Mouse (Mus musculus): ENCODE measurements around the gene Stpg4.

The Stpg4 gene

DNA sequence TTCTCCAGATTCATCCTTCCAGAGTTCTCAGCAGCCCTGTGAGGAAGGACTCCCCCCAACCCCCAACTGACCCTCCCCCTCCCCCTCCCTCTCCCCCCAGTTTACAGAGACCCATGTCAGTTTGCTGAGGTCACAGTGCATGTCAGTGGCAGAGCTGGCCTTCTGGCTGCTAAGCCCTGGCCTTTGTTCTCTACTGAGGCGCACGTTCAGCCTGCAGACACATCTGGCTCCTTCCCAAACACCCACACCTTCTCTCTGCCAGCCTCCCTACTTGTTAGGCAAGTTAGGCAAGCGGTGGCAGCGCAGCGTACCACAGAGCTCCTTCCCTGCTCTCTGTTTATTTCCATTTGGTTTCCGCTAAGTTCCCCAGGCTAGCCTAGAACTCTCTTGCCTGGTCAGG is 50.0 kb downstream of the Stpg4 start:
- DNase-seq = peak; percentile 62 to 80

DNA sequence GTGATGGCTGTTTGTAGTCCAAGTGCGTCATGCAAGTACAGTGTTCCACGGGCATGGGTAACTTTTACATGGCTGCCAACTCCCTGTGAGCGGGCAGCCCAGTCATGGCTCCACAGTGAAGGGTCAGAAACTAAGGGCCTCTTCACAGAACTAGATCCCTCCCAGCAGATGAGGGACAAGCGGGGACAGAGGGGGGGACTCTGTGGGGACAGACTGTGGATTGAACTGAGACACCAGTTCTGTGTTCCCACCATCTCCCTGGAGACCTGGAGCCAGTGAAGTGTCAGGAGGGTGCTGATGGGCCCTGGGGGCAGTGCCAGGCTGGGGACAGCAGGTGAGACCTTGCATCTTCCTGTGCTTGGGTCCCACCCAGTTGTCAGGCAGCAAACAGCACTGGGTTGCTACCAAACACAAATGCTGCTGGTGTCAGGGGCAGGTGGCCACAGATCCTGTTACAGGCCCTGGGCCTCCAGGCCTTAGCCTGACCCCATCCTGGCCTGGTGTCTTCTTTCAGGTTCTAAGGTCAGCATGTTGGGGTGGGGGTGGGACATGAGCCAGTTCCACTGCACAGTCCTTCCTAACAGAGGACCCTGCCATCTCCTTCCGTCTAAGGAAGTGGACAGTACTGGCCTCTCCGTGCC is 50.6 kb downstream of the Stpg4 start:
- no peak for DNase-seq

GRCm38 (mm10) chr17:87375941-87376511 is 51.5 kb downstream of the Stpg4 start:
- peak in 1 of 2 experiments; percentile 59 for DNase-seq

GRCm38 (mm10) chr17:87373327-87373726 is 54.2 kb downstream of the Stpg4 start:
- peak; percentile 45 to 75 for DNase-seq

DNA sequence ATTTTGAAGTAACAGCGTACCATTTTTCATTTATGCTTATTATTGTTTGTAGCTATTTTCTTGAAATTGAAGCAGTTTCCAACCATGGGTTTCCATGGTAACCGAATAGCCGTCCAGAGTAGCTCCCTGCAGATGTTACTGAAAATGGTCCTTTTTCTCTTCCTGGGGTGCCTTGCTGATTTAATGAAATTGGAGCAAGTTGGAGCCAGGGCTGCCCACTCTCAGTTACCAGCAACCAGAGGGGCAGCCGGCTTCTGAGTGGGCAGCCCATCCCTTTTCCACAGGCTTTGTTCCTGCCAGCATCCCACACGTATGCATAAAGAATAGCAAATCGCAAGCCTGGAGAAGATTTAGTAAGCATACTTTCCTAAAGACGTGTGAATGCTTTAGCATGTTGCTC is 55.4 kb downstream of the Stpg4 start:
- no peak for DNase-seq

- DNase-seq = no peak
Observed at GRCm38 (mm10) chr17:87369270-87369759, 58.2 kb downstream of the Stpg4 start.

DNA sequence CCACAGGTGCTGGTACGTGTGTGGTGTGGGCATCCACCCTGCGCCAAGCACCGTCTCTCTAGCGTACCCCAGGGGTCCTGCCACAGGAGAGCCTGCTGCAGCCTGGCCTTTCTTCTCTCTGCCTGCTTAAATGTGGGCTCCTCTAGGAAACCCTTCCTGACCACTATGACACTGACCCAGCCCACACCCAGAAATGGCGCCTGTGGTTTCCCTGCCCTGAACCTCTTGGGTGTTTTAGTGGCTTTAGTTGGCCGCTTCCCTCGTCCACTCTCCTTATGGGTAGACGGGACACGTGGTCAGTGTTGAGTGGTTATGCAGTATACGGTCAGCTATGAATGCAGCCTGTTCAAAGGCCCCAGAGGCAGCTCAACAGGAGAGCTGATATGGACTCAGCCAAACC is 59.1 kb downstream of the Stpg4 start:
- DNase-seq = no peak

- DNase-seq = peak; percentile 53 to 78
Observed at GRCm38 (mm10) chr17:87367640-87368039, 59.9 kb downstream of the Stpg4 start.

DNA sequence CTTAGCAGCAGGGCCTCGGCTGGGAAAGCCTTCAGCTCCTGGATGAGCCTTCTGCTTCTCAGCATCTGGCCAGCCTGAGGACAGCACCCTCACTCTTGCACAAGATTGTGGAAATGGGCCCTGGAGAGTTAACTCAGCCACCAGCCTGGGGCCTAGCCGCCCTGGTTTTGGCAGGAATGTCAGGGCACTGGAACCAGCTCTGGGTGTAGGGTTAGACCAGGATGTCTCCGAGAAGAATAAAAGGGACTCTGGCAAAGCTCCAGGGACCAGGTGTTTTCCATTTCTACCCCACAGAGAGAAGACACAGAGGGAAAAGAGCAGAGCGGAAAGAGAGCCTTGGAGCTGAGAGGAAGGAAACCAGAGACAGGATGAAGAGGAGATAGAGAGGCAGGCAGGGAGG is 60.3 kb downstream of the Stpg4 start:
- DNase-seq = no peak

GRCm38 (mm10) chr17:87366520-87366919 is 61.0 kb downstream of the Stpg4 start:
- DNase-seq = no peak

DNA sequence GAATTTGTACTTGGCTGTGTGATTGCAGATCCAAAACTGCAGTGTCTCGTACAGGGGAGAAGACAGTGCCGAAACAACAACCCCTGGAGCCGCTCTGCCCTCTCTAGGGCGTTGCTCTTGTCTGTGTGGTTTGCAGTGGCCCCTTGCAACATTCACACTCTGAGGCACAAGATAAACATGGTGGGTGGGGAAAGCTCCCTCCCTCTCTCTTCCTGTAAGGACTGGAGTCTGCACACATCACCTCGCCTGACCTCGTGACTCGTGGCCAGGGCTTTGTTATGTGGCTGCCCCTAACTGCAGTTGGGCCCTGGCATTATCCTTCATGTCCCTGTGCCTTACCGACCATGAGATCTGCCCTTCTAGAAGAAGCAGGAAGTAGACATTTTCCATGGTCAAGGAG is 62.3 kb downstream of the Stpg4 start:
- DNase-seq = no peak

- no peak for DNase-seq
Observed at GRCm38 (mm10) chr17:87364108-87364507, 63.4 kb downstream of the Stpg4 start.

GRCm38 (mm10) chr17:87361132-87361531 is 66.4 kb downstream of the Stpg4 start:
- no peak for DNase-seq

GRCm38 (mm10) chr17:87357506-87357905 is 70.0 kb downstream of the Stpg4 start:
- no peak for DNase-seq

GRCm38 (mm10) chr17:87356261-87356660 is 71.3 kb downstream of the Stpg4 start:
- DNase-seq = no peak

GRCm38 (mm10) chr17:87355456-87355855 is 72.1 kb downstream of the Stpg4 start:
- no peak for DNase-seq

- no peak for DNase-seq
Observed at GRCm38 (mm10) chr17:87353745-87354320, 73.7 kb downstream of the Stpg4 start.

GRCm38 (mm10) chr17:87352898-87353225 is 74.7 kb downstream of the Stpg4 start:
- peak; percentile 53 to 60 for DNase-seq

GRCm38 (mm10) chr17:87352106-87352897 is 75.2 kb downstream of the Stpg4 start:
- DNase-seq = peak; percentile 54 to 74

GRCm38 (mm10) chr17:87351241-87352105 is 76.1 kb downstream of the Stpg4 start:
- DNase-seq = peak; percentile 84 to 93

- DNase-seq = no peak
Observed at GRCm38 (mm10) chr17:87350471-87351240, 76.9 kb downstream of the Stpg4 start.

DNA sequence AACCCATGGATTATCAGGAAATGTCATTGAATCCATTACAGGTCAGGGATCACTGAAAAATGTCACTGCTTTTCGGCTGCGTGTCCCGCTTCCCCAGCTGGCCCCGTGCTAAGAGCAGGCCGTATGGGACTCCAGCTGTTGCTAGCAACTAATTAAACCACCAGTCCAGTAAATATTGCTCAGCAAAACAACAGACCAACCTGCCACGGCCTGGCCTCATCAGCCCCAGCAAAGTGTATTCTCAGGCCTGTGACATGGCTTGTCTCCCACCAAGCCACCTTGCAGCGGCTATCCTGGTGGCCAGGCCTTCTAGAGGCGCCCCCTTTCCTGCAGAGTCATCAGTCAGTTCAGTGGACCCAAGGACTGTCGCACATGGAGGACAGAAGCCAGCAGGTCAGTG is 78.0 kb downstream of the Stpg4 start:
- peak; percentile 36 to 55 for DNase-seq

Data from kidney, postnatal 25 days (tissue).